Mouse (Mus musculus) olfactory bulb, adult 2 months (tissue): ENCODE measurements at regions not wholly inside any gene's neighbourhood (a gene's known extent, or its start where the extent isn't known, plus 50 kb on each side); places are given as distances from the start of the nearest gene placed in this dataset.

Experiments used
- H3K27ac ChIP-seq: fragments of 200-500 bp; 2 replicates; pipeline ENCODE4 v1.5.1; 2012; ENCODE audit warnings: low read depth, low read length; ENCODE audit not compliant: insufficient read depth
- H3K4me1 ChIP-seq: fragments of 200-500 bp; 2 replicates; pipeline ENCODE4 v1.6.1; 2012; ENCODE audit warnings: low read length; ENCODE audit not compliant: control insufficient read depth, insufficient read depth
- H3K4me3 ChIP-seq: fragments of 200-500 bp; 2 replicates; pipeline ENCODE4 v1.5.1; 2012; ENCODE audit warnings: mild to moderate bottlenecking, low read depth, low read length, moderate library complexity; ENCODE audit not compliant: insufficient read depth
- CTCF ChIP-seq: fragments of 200-500 bp; IDR thresholded peaks from 2 replicates; pipeline ENCODE4 v1.5.1; 2012; ENCODE audit warnings: low read depth, mild to moderate bottlenecking, low read length, moderate library complexity; ENCODE audit not compliant: insufficient read depth
- POLR2A ChIP-seq: fragments of 200-500 bp; IDR thresholded peaks from 2 replicates; pipeline ENCODE4 v1.6.1; 2012; ENCODE audit warnings: mild to moderate bottlenecking, low read depth, low read length, moderate library complexity; ENCODE audit not compliant: insufficient read depth
- WGBS: fragments of 180-500 bp; shearing (Covaris S2); methylation state at CpG from one replicate; pipeline ENCODE4 v1.1.7; 2018; 5-methylcytosine and 5-hydroxymethylcytosine counted together

DNA sequence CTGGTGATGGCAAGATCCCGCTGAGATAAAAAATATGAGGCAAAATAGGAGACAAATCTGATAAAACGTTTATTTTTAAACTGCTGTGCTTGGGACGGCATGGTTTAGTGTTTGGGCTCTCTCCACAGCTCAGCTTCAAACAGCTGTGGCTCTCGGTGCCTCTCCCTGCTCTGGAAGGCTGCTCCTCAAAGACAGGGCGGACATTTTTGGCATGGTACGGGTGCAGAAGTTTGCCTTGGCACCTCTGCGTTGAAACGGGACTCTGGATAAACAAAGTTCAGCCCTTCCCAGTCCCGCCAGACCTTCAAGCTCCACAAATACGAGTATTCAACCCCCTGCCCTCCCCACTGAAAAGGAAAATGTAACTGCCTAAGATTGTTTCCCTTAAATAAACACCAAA lies 573.8 kb downstream of the Lmo4 start:
- H3K4me1 ChIP-seq, result no peaks in the 10 kb centered on the region
- 52% methylated on average over 10 of the region's 10 CpGs for WGBS
- no peak for TF ChIP-seq POLR2A
- TF ChIP-seq CTCF, result no peak

DNA sequence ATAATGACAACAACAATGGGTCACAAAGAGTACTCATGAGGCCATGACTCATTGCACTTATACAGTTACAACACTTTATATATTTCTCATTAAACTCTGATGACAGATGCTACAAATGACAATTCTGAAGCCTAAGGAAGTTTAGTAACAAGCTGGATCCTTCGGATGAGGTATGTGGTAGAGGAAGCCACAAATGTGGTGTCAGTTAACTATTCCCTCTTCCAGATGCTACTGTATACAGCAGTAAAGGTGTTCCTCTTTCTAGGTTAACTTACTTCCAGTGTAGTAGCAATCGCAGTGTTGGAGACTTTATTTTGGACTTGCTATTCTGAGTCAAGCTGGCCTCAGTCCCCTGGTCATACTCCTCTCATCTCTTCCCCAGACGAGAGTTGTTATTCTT lies 580.1 kb downstream of the Lmo4 start:
- TF ChIP-seq CTCF (no peak), POLR2A (no peak)
- H3K4me3 ChIP-seq, result no peak overlapping the region
- WGBS, result 94% methylated on average over 3 of the region's 3 CpGs

More for the DNA sequence above, 573.8 kb downstream of the Lmo4 start:
- H3K4me3 ChIP-seq, result no peak overlapping the region
- no peak overlapping the region for H3K27ac ChIP-seq

DNA sequence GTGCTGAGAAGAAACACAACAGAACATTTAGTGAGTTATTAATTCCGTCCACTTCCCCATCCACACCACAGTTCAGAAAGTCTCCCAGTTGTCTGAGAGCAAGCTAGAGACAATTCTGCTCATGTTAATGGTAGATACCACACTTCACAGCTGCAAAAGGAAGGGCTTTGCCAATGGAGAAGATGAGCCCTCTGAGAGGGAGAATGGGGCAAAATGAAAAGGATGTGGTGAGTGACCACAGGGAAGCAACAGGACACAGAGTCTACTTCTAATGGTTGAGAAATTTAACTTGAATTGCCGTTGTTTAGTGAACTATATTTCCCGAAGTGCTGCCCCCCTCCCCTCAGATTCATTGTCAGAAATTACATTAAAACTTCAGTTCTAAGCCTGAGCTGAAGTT lies 582.7 kb downstream of the Lmo4 start:
- TF ChIP-seq POLR2A, result no peak
- TF ChIP-seq CTCF, result no peak
- Histone ChIP-seq H3K4me1 (no peaks in the 10 kb centered on the region), H3K27ac (no peak overlapping the region), H3K4me3 (no peak overlapping the region)
- 94% methylated on average over 3 of the region's 3 CpGs for WGBS

More for the DNA sequence above, 580.1 kb downstream of the Lmo4 start:
- no peak overlapping the region for H3K27ac ChIP-seq
- no peaks in the 10 kb centered on the region for H3K4me1 ChIP-seq

DNA sequence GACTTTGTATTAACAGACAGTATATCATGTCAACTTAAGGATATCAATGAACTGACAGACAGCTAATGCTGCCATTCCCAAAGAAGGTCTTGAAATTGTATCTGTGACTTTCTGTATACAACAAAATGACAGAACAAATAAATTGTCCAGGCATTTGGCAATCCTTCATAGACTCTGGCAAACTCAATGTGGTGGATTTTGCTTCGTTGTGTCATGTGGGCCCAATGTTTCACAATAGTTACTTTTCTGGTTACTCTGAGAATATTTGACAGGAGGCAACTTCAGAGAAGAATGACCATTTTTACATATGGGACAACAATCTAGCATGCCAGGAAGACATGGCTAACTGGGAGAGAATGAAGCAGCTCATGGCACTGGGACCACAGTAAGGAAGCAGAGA lies 585.9 kb downstream of the Lmo4 start:
- H3K4me1 ChIP-seq, result no peaks in the 10 kb centered on the region
- TF ChIP-seq POLR2A, result no peak
- no peak for TF ChIP-seq CTCF
- WGBS, result 87% methylated on average over 1 of the region's 1 CpGs

DNA sequence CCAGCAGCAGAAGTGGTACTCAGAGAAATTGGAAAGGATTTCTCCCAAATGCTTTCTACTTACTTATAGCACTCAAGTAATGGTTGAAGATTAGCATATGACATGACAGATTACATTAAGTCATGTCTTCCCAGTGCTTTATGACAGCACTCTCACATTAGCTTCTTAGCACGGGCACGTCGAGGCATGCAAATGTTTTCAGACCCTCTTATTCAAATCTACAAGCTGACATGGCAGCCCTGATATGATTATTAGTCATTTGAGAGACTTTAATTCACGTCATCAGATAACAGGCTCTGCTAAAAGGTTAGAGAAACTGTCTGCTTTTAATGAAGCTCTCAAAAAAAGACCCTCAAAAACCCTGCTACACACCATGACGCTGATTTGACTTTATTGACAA lies 590.1 kb downstream of the Lmo4 start:
- WGBS, result 90% methylated on average over 5 of the region's 5 CpGs

More for the DNA sequence above, 585.9 kb downstream of the Lmo4 start:
- H3K4me3 ChIP-seq, result no peak overlapping the region
- no peak overlapping the region for H3K27ac ChIP-seq

DNA sequence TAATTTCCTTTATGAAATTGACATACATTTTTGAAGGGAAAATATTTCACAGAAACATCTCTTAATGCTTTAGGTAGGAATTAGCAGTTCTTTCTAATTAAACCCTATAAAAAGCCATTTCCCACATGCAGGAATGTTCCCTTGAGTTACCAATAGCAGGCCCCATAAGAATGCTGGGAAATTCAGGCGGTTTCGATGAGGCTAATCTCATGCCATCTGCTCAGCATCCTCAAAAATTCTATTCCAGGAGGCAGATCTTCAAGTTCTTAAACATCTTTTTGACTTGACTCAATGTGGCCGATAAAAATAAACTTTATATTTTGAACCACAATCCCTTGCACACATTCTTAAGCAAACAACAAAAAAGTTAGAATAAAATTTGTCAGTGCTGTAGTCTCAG lies 591.0 kb downstream of the Lmo4 start:
- TF ChIP-seq POLR2A (no peak), CTCF (no peak)

More for the DNA sequence above, 590.1 kb downstream of the Lmo4 start:
- Histone ChIP-seq H3K27ac (no peak overlapping the region), H3K4me1 (no peaks in the 10 kb centered on the region), H3K4me3 (no peak overlapping the region)
- no peak for TF ChIP-seq POLR2A
- no peak for TF ChIP-seq CTCF

DNA sequence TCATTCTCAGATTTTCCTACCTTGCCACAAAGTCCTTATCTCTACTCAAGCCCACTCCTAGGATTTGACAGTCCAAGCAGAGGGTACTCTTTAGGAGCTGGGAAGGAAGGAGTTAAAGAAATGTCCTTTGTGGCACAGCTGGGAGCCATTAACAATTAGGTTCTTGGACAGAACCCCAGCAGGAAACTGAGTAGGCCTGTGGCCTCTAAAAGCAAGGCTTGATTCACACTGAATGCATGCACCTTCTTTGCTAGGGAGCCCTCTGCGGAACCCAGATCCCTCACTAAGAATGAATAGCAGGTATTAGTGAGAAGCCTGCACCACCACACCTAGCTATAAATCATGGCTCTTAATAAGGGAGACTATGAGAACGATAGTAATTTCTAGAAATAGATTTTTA lies 595.3 kb downstream of the Lmo4 start:
- Histone ChIP-seq H3K4me1 (no peaks in the 10 kb centered on the region), H3K27ac (no peak overlapping the region), H3K4me3 (no peak overlapping the region)
- 67% methylated on average over 2 of the region's 2 CpGs for WGBS
- no peak for TF ChIP-seq POLR2A

More for the DNA sequence above, 591.0 kb downstream of the Lmo4 start:
- no peak overlapping the region for H3K27ac ChIP-seq
- H3K4me1 ChIP-seq, result no peaks in the 10 kb centered on the region
- H3K4me3 ChIP-seq, result no peak overlapping the region
- 96% methylated on average over 3 of the region's 3 CpGs for WGBS

DNA sequence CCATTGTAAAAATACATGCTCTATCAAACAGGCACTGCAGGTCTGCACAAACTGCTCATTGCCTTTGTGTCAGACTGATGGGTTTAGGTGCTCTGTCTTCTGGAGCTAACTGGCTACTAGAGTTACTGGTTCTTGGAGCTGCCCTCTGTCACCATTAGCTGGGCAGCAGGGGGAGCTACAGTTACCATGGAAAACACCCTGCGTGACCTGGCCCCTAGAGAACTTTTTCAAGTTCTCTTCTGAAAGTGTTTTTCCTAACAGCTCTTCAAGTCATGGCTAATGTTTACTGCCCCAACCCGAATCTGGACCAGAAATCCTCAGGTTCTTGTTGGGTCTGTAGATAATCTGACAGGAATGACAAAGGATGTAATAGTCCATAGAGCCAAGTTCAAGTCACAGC lies 605.9 kb downstream of the Lmo4 start:
- 70% methylated on average over 2 of the region's 2 CpGs for WGBS
- Histone ChIP-seq H3K27ac (no peak overlapping the region), H3K4me1 (no peaks in the 10 kb centered on the region), H3K4me3 (no peak overlapping the region)
- TF ChIP-seq CTCF, result no peak
- TF ChIP-seq POLR2A, result no peak

DNA sequence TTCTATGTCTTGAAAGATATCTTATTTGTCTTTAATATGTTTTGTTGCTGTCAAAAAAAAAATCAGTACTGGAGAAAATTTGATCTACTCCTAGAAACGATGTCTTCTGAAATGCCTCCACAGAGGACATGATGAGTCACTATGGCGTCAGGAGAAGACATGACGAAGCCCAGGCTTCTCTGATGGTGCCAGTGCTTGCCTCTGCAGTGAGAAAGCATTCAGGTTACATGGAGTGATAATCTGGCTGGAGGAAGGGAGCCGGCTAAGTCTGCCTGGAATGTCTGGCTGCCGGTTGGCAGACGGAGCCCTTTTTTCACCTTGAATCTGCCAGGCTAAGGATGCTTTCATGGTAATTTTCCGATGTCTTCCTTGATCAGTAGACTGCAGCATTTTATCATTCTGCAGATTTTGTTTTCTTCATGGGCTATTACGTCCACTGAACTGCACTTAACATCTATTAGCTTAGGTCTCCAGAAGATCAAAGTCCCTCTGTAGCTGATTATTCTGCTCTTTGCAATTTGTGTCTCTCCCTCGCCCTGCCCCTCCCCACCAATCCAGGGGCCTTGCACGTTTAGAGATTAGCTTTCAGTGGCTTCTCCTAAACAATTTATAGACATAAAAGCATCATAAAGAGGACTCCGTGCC lies 607.9 kb downstream of the Lmo4 start:
- TF ChIP-seq CTCF (no peak), POLR2A (no peak)

DNA sequence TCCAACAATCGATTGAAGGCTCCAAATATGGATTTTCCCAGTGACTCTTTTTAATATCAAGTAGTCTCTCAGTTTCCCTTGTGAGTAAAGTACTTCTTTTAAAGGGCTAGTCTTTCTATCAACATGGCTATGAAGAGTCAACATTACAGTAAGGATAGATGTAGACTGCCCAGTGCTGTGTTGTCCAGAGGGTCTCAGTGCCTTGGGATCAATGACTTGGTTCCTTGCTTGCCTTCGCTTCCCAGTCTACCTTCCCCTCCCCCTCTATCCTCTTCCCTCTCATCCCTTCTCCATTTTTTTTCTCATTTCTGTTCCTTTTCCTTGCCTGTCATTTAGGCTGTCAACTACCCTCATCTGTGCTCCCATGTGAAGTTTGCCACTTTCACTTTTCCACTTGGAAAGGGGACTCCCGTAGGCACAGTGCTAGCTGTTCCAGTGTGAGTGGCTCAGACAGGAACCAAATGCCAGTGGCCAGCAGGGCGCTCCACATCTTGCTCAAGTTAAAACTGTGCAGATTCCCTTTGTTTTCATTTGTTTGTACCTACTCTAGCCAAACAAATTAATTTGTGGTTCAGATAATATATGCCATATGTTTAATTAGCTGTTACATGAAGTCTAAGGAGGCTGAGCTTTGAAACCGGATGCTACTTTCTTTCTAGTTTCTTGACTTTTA lies 608.9 kb downstream of the Lmo4 start:
- WGBS, result 89% methylated on average over 5 of the region's 5 CpGs
- no peak for TF ChIP-seq CTCF
- no peak for TF ChIP-seq POLR2A
- no peaks in the 10 kb centered on the region for H3K4me1 ChIP-seq
- no peak overlapping the region for H3K4me3 ChIP-seq
- no peak overlapping the region for H3K27ac ChIP-seq

More for the DNA sequence above, 607.9 kb downstream of the Lmo4 start:
- 44% methylated on average over 11 of the region's 11 CpGs for WGBS
- Histone ChIP-seq H3K4me3 (no peak overlapping the region), H3K27ac (no peak overlapping the region), H3K4me1 (no peaks in the 10 kb centered on the region)
